Mouse (Mus musculus) frontal cortex, adult (tissue): Measurements from ENCODE around the gene Aco1.

ENCODE experiments used
- ATAC-seq: cut with Nextera tagmentation; 2 replicates; pipeline ENCODE4 v1.9.2; 2017; ENCODE audit warnings: mild to moderate bottlenecking, moderate library complexity, mixed read lengths; ENCODE audit not compliant: low TSS enrichment

Gene Aco1

DNA sequence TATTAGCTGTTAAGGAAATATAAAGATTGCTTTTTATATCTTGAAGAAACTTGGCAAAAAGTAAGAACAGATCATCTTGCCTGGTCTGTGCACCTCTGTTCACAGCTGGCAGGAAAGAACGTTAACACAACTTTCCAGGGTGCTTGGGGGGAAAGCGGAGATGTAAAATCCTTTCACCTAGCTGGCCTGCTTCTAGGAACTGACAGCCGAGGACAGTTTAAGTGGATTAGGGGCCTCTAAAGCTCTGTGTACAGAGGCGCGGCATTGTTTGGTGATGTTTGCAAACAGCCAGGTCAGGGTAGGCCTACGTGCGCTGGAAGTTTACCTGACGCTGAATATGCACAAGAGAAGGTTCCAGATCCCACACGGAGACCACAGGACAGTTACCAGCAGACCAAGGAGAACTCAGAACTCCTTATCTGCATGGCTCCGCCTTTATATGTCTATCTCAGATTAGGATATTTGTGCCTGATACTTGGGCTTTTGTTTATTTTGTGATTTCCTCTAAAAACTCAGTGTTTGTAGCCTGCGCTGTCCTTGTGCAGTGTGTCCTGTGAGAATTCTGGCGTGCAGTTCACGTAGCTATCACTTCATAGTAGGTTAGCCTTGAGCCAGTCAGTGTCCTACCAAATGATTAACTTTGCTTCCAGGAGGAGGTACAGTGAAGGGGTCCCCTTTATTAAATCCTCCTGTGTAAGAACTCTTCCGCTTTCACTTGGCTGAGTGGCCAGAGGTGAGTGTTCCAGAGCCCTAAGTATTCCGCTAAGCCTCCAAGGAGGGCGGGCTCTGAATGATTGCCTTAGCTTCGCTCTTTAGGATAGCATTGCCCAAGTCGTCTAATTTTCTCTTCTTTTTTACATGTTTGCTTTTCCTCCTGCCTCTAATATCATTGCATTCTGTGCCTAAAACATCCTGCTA is 14.0 kb downstream of the Aco1 start:
- no peak for ATAC-seq

DNA sequence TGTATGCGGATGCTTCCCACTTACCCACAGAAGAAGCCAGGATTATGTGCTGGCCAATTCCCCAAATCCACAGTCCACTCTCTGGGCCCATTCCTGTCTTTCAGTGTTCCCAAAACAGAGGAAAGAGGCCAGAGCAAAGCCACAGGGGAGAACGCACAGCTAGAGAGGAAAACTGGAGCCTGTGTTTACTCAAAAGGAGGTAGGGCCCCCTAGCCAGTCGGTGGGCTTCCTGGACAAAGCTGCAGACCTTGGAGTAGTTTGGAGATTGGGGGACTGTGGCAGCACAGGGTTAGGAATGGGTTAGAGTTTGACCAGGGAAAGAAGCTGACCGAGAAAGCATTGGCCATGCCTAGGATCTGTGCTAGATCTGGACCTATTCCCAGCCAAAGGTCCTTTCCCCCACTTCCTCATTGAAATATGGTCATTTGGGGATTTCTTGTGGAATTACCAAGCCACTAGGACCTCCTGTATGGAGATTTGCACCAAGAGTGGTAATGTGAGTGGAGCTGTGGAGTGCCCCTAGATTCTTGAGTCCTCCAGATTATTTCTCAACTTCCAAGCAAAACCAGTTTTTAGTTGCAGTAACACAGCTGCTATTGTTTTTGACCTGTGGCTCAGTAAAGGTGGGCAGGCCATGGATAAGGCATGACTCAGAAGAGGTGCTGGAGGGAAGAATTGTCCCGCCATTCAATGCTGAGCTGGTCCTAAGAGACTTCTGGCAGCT is 14.8 kb downstream of the Aco1 start:
- ATAC-seq = peak; percentile 2; the same call in 1 of the 2 replicates

DNA sequence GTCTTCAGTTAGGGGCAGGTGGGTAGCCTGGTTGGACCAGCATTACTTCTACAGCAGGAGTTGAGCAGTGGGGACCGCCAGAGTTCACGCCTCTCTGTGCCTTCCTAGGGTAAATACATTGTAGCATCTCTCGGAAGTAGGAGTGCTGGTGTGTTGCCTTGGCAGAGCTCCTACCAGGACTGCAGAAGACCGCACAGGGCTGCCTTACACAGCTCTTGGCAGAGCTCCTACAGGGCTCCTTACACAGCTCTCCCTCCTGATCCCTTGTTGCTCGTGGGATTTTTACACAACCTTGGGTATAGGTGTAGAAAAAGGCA is 15.3 kb downstream of the Aco1 start:
- peak; percentile 66 for ATAC-seq

DNA sequence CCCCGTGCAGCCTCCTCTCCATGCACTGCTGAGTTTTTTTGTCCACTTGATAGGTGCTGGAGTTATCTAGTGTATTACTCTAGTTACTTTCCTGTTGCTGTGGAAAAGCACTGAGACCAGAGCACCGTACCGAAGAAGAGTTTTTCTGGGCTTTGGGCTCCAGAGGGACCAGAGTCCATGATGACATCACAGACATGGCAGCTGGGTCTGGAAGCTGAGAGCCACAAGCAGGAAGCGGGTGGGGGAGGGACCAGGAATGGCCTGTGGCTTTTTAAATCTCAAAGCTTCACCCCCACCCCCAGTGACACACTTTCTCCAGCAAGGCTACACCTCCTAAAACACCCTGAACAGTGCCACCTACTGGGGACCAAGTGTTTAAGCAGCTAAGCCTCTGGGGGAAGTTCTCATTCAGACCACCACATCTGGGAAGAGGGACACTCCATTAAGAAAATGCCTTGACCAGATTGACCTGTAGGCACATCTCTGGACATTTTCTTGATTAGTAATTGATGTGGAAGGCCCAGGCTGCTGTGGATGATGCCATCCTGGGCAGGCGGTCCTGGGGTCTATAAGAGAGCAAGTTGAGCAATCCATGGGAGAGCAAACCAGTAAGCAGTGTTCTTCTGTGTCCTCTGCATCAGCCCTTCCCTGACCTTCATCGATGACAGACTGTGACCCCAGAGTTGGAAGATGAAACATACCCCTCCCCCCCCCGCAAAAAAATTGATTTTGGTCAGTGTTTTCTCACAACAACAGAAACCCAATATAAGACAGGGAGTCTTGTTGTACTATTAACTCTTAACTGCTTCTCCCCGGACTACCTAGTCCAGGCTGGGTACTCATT is 17.9 kb downstream of the Aco1 start:
- ATAC-seq = no peak

DNA sequence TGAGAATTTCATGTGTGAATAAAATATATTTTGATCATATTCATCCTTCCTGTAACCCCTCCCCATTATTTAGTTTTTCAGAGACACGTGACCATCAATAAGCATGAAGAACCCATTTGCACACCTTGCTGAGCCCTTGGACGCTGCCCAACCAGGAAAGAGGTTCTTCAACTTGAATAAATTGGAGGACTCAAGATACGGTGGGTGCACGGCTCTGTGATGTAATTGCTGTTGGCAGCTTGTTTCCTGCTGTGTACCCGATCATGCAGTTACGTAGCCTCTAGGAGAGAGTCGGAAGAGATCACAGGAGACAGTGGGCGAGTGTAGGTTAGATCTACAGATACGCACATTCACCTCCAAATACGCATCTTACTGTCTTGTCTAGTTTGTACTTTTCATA is 20.8 kb downstream of the Aco1 start:
- ATAC-seq = no peak

DNA sequence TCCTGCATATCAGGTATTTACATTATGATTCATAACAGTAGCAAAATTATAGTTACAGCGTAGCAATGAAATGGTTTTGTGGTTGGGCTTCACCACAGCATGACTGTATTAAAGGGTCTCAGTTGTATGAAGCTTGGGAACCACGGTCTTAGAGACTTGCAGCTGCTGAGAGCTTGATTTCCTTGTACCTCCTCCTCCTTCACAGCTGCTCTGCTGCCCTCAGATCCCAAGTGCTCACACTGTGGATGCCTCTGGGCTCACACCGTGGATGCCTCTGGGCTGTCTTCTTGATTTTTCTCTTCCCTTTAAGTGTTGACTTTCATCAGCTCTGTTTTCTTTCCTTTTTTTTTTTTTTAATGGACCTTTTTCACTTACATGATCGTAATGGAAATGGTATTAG is 28.6 kb downstream of the Aco1 start:
- ATAC-seq = no peak

DNA sequence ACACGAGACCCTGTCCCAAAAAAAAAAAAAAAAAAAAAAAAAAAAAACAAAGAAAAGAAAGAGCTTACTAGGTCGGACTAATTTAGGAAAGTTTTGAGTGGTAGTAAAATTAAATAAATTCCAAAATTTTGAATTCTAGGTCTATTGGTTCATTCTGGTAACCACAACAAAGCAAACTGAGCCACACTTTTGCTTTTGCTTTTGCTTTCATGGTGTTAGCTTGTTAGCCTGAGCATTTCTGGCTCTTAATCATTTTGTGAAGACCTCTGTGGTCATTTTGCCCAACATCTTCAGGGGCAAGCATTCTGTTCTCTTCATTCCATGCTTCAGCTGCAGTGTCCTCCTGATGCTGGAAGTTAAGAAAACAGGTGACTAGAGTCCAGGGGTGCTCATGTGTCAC is 29.5 kb downstream of the Aco1 start:
- no peak for ATAC-seq

DNA sequence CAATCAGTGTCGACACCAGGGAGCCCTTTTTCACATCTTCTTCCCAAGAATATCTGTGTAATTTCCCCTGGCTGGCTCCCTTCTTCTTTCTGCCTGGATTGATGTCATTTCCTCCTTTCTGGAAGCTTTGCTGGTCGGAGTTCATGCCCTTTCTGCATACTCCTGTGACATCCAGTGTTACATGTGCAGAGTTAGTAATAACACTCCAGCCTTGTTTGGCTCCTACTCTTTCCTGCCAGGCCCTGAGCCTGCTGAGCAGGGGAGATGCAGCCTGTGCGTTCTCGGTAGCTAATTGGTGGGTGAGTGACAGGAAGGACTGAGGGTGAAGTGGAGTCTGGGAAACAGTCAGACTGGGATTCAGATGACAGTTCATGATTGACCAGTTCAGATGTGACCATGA is 31.4 kb downstream of the Aco1 start:
- no peak for ATAC-seq

DNA sequence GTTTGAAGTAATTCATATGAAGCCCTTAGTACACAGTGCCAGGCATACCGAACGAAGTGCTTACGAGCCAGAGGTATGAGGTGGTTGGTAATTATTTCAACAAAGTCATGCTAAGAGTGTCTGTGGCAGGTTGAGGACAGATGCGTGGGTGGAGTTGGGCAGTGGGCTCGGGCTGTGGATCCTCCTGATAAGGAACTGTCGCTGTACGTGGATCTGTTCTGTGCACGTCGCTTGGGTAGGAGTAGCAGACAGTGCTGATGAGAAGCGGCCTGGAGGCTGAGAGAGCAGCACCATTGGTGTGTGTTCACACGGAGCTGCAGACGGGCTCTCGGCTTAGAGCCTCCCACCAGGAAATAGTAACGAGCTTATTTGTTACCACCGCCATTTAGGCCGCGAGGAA is 35.7 kb downstream of the Aco1 start:
- no peak for ATAC-seq

DNA sequence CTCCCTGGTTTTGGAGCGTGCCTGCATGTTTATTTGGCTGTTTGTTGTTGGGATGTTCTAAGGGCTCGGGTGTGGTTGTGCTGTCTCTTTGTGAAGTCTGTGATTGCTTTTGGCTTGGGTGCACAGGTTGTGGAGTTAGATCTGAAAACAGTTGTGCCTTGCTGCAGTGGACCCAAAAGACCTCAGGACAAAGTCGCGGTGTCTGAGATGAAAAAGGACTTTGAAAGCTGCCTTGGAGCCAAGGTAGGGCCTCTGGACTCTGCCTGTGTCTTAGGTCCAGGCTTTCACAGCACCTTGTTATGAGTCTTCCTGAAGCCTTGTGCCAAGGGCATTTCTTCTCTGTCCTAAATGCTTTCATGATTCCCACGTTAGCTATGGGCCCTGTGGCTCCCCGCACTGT is 37.2 kb downstream of the Aco1 start:
- no peak for ATAC-seq

DNA sequence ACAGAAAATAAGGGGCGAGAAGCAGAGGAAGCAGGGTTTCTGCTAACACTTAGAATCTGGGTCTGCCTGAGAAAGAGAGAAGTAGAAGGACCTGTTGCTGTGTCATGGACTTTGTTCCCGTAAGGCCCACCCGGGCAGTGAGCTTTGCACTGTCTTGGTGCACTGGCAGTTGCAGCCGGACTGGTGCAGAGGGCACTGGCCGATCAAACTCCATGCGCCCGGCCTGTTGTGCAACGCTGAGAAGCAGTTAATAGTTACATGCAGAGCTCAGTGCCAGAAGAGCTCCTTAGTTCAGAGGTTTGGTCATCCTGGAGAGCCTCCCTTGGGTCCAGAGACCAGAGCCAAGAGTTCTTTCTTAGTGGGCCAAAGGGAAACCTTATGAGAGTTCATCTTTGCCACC is 38.8 kb downstream of the Aco1 start:
- no peak for ATAC-seq

DNA sequence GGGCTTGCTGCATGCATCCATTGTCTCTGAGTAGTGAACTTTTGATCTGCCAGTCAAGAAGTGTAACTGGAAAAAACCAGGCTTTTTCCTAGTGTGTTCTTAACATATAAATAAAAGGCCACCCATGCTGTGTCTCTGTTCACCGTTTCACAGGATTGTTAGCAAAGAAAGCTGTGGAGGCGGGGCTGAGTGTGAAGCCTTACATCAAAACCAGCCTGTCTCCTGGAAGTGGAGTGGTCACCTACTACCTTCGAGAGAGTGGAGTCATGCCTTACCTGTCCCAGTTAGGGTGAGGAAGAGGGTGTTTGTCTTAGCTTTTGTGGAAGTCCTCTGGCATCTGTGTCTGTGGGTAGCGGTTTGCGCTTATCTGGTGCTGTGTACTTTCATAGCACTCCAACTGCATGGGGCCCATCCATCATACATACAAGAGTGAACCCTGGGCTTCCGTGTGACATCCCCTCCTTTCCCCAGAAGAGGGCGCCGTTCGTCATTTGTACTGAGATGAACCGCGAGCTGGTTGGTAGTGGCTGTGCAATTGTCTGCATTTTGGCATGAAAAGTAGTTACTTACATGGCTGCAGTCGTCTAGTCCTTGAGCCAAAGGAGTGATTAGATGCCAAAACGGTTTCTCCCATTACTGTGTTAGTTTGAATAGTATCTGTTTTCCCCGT is 39.9 kb downstream of the Aco1 start:
- peak; percentile 91 for ATAC-seq

DNA sequence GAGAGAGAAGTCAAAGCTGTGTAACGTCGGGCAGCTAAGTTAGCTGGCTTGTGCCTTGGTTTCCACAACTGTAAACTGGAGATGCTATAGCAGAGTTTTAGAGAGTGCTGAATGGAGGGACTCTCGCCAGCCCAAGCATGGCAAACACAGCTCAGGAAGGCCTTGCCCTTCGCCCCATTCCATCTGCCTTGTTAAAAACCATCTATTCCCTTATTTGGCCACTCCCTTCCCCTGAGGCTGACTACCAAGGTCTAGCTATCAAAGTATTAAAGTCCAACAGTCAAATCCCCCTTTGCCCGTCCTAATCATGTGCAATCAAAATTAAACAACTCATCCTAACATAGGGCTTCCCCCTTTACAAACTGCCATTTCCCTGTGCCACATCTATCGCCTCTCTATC is 40.9 kb downstream of the Aco1 start:
- ATAC-seq = no peak

DNA sequence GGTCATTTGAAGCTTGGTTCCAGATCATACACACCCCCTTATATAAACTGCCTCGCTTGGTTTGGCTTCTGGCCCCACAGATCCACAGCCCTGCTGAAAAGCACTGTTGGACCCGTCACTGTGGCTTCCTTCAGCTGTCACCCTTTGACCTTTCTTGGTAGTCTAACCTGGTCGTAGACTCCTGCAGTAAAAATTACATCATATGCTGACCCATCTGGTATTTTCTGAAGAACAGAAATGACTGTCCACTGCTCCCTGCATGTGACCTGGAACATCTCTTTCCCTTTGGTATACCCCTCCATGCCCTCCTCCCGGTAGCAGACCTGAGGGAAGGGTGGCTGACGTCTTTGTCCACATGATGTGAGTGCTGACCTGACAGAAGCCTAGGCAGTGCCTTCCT is 41.6 kb downstream of the Aco1 start:
- ATAC-seq = no peak

DNA sequence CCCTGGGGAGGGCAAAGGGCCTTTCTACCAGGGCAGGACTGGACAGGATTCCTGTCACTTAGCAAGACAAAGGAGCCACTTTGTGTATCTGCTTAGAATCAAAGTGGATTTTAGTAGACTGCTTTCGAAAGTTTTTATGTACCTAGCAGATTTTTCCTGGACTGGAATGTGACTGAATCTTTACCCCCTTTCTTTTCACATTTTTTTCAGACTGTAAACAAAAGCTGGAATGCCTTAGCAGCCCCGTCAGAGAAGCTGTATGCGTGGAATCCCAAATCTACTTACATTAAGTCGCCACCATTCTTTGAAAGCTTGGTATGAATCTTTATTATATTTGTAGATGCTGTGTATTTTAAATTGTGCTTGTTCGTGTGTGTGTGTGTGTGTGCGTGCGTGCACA is 45.1 kb downstream of the Aco1 start:
- no peak for ATAC-seq

DNA sequence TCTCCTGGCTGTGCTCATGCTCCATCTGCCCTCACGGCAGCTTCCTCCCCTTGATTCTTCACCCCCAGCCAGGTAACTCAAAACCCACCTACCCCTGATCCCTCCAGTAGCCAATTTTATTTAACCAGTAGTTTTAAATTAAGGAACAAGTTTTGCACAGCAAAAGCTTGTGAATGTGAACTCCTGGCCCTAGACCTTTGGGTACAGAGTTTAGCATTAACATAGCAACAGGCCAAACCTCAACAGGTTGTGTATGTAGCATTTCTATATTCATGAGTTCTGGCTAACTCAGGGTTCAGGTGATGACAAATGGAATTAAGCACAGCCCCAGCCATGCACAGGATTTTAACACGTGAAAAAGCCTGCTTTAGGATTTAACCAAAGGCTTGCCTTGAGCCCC is 49.4 kb downstream of the Aco1 start:
- no peak for ATAC-seq

DNA sequence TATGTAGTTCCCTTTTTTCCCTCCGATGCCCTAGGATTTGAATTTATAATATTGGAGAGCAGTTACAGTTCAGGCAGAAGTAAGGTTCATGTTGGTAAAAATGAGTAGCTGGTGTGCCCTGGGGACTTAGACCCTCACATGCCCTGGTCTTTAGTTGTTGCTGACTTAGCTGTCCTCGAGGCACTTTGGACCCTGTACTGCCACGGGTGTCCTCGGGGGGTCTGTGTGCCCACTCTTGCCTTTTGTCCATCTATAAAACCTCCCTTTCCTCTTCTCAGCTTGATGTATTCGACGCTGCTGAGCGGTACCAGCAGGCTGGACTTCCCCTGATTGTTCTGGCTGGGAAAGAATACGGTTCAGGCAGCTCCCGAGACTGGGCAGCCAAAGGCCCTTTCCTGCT is 50.6 kb downstream of the Aco1 start:
- no peak for ATAC-seq

DNA sequence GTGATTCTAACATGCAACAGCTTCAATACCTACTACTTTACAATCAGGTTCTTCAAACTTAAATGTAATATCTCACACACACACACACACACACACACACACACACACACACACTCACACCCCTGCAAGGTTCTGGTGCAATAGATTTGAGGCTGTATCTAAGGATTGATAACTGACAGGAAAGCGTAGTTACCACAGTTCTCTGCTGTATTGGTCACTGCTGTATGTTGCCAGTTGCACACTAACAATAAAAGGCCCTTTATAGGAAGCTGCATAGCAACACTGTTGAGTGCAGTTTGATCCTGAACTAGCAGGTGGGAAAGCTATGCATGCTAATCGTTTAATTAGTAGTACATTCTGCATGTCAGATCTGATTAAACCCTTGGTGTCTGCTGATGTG is 52.5 kb downstream of the Aco1 start:
- no peak for ATAC-seq

DNA sequence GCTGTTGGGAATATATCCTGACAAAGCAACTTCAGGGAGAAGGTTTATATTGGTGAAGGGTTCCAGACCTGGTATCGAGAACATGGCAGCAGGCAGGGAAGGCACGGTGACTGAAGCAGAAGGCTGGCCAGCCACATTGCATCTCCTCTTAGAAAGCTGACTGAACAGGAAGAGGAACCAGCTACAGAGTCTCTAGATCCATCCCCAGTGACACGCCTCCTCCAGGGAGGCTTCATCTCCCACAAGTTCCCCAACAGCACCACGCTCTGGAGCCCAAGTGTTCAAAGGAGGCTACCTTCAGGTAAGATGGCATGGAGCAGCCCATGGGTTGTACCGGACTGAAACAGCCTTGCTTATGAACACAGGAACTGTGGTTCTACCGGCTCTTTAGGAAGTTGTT is 59.3 kb downstream of the Aco1 start:
- no peak for ATAC-seq

DNA sequence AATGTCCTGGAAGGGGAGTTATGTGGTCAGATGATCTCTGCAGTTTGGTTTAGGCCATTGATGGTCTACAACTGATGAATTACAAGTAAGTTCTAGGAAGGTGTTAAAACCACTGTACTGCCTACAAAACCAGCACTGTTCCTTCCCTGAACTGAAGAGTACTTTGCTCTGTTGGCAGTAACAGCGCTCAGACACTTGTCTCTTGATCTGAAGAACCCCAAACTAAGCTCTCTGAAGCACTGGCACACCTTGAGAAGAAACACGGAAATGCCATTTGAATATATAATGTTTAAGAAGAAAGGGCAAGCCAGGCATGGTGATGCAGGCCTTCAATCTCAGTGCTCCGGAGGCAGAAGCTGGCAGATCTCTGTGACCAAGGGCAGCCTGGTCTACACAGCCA is 61.5 kb downstream of the Aco1 start:
- no peak for ATAC-seq

DNA sequence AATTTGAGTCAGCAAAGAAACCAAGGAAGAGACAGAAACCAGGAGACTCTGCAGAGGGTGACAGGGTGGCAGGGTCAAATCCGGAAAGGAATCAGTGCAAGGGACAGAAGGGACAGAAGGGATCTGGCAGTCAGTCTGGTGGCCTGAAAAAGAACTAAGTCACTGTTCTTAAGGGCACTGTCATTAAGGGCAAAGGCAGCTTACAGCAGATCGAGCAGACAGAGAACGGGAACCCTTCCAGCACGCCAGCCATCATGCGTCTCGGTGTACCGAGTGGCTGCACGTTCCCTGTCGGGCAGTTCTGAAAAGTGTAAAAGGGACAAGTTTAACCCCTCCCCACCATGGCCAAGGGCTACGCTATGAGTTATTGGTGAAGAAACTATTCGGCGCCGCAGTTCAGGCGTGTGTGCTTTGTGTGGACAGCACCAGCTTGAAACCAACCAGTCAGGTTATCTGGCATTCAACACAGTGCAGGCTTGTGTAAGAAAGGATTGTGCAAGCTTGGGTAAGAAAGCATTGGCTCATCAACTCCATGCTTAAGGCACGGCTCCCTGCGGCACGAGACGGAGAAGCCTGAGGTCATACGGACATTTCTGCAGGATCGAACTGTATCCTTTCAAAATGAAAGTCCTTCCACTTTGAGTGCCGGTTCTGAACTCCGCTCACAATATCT is 62.5 kb downstream of the Aco1 start:
- ATAC-seq = no peak

DNA sequence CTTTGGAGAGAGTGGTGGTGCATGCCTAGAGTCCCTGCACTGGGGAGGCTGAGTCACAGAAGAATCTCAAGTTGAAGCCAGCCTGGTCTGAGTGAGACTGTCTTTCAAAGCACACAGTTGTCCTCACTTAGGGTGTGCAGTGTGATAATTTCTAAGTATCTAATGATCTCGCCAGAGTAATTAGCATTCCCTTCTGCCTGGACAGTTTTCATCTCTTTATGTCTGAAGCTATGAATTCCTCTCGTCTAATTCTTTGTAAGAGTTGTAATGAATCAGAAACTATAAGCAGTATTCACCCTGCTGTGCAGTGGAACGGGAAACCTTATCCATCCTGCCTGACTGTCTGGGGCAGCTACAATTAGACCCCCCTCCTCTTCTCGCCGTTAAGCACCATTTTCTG is 64.8 kb downstream of the Aco1 start:
- ATAC-seq = no peak
